Mouse (Mus musculus) megakaryocyte, embryonic 14.5 days (primary cell): Measurements from ENCODE around the gene Gpsm2.

ENCODE experiments used
- FLI1 ChIP-seq: IDR thresholded peaks from 2 replicates; pipeline ENCODE4 v1.6.1; 2012; ENCODE audit warnings: low read length, inconsistent platforms, mixed read lengths
- GATA1 ChIP-seq: IDR thresholded peaks from 3 replicates; pipeline ENCODE4 v1.6.1; 2012; ENCODE audit warnings: mixed read lengths, low read length, inconsistent platforms, borderline replicate concordance

- TF ChIP-seq GATA1, result no peak
- TF ChIP-seq FLI1, result no peak
These were observed 47.4 kb upstream of the Gpsm2 start for GRCm38 (mm10) chr3:108769547-108769946.
